Mouse (Mus musculus) mammary gland, adult 2 months (tissue): ENCODE measurements around the gene Wdr46. TPM values are rescaled to one million over a fixed set of nuclear protein-coding genes. Genes with fewer than 3 reads are reported as not detected.

Experiments
- polyA plus RNA-seq: library from polyadenylated mRNA; depleted of rRNA; stranded (reverse); fragments of >200 nt; gene quantifications from 2 replicates; pipeline ENCODE4 v1.2.3, GENCODE M21; 2012; ENCODE audit warnings: low replicate concordance; rRNA removed

The Wdr46 gene
- polyA plus RNA-seq, result 18.2 and 23.7 TPM in 2 replicates

GRCm38 (mm10) chr17:33940206-33940805 is at the start of gene Wdr46, which contains the start of gene Pfdn6:
TSS of gene Wdr46 (plus strand) at chr17:33940660.
TSS of gene Pfdn6 (minus strand) at chr17:33940343.

GRCm38 (mm10) chr17:33904835-33905234 is 35.6 kb upstream of the Wdr46 start, which contains the start of gene Platr17:
TSS of gene Platr17 (plus strand) at chr17:33905135.

GRCm38 (mm10) chr17:33909077-33909868 is 31.2 kb upstream of the Wdr46 start, which contains the start of gene Daxx:
TSS of gene Daxx (plus strand) at chr17:33909414.

GRCm38 (mm10) chr17:33915671-33916250 is 24.7 kb upstream of the Wdr46 start, which contains the start of the genes Tapbp and Zbtb22:
TSS of gene Tapbp (plus strand) at chr17:33915899.
TSS of gene Zbtb22 (plus strand) at chr17:33915904.

GRCm38 (mm10) chr17:33929371-33930279 is 10.8 kb upstream of the Wdr46 start, which contains the start of gene Rgl2:
TSS of gene Rgl2 (plus strand) at chr17:33929543.

GRCm38 (mm10) chr17:33951021-33951946 is 10.8 kb downstream of the Wdr46 start, which contains the start of gene B3galt4:
TSS of gene B3galt4 (minus strand) at chr17:33951488.

GRCm38 (mm10) chr17:33955555-33956214 is 15.2 kb downstream of the Wdr46 start, which contains the start of the genes Vps52 and Rps18:
TSS of gene Vps52 (plus strand) at chr17:33955812.
TSS of gene Rps18 (minus strand) at chr17:33956001.

Other genes starting within 250 kb of the Wdr46 start
- gene March2, start 222.0 kb upstream of the Wdr46 start, polyA plus RNA-seq, result 123 and 128 TPM in 2 replicates
- gene Rab11b, start 180.1 kb upstream of the Wdr46 start, polyA plus RNA-seq, result 393 and 399 TPM in 2 replicates
- 140 and 183 TPM in 2 replicates for gene Angptl4, start 158.8 kb upstream of the Wdr46 start, polyA plus RNA-seq
- 123 and 162 TPM in 2 replicates for gene Kank3, start 130.1 kb upstream of the Wdr46 start, polyA plus RNA-seq
- 609 and 610 TPM in 2 replicates for gene Rps28, start 116.1 kb upstream of the Wdr46 start, polyA plus RNA-seq
- 532 and 579 TPM in 2 replicates for gene Ndufa7, start 116.1 kb upstream of the Wdr46 start, polyA plus RNA-seq
- gene Cd320, start 97.6 kb upstream of the Wdr46 start, polyA plus RNA-seq, result 97.5 and 125 TPM in 2 replicates
- gene Gm7029, start 66.8 kb upstream of the Wdr46 start, polyA plus RNA-seq, result not detected in 2 replicates
- 2.1 and 4.2 TPM in 2 replicates for gene Kifc1, start 50.0 kb upstream of the Wdr46 start, polyA plus RNA-seq
- 0.93 and 1.6 TPM in 2 replicates for gene Platr17, start 35.5 kb upstream of the Wdr46 start, polyA plus RNA-seq
- 64.8 and 67.0 TPM in 2 replicates for gene Daxx, start 31.2 kb upstream of the Wdr46 start, polyA plus RNA-seq
- gene Tapbp, start 24.8 kb upstream of the Wdr46 start, polyA plus RNA-seq, result 238 and 378 TPM in 2 replicates
- 72.4 and 116 TPM in 2 replicates for gene Zbtb22, start 24.8 kb upstream of the Wdr46 start, polyA plus RNA-seq
- gene Rgl2, start 11.1 kb upstream of the Wdr46 start, polyA plus RNA-seq, result 255 and 438 TPM in 2 replicates
- 12.4 and 16.1 TPM in 2 replicates for gene Pfdn6, start 317 bp upstream of the Wdr46 start, polyA plus RNA-seq
- gene B3galt4, start 10.8 kb downstream of the Wdr46 start, polyA plus RNA-seq, result 9.8 and 25.7 TPM in 2 replicates
- 68.7 and 74.9 TPM in 2 replicates for gene Vps52, start 15.2 kb downstream of the Wdr46 start, polyA plus RNA-seq
- gene Rps18, start 15.3 kb downstream of the Wdr46 start, polyA plus RNA-seq, result 283 and 376 TPM in 2 replicates
- 6,978 and 9,315 TPM in 2 replicates for gene H2-K1, start 59.7 kb downstream of the Wdr46 start, polyA plus RNA-seq
- gene Ring1, start 84.0 kb downstream of the Wdr46 start, polyA plus RNA-seq, result 29.1 and 42.5 TPM in 2 replicates
- 89.2 and 219 TPM in 2 replicates for gene H2-Ke6, start 87.4 kb downstream of the Wdr46 start, polyA plus RNA-seq
- 148 and 187 TPM in 2 replicates for gene Slc39a7, start 91.0 kb downstream of the Wdr46 start, polyA plus RNA-seq
- gene Rxrb, start 91.2 kb downstream of the Wdr46 start, polyA plus RNA-seq, result 62.9 and 110 TPM in 2 replicates
- gene Col11a2, start 98.8 kb downstream of the Wdr46 start, polyA plus RNA-seq, result 1.8 and 4.3 TPM in 2 replicates
- 59.6 and 112 TPM in 2 replicates for gene H2-Oa, start 151.7 kb downstream of the Wdr46 start, polyA plus RNA-seq
- 180 and 191 TPM in 2 replicates for gene H2-DMa, start 178.9 kb downstream of the Wdr46 start, polyA plus RNA-seq
- gene Brd2, start 182.0 kb downstream of the Wdr46 start, polyA plus RNA-seq, result 112 and 199 TPM in 2 replicates
- 125 and 219 TPM in 2 replicates for gene H2-DMb2, start 202.6 kb downstream of the Wdr46 start, polyA plus RNA-seq
- 243 and 276 TPM in 2 replicates for gene H2-DMb1, start 212.4 kb downstream of the Wdr46 start, polyA plus RNA-seq
- 81.6 and 135 TPM in 2 replicates for gene Tap1, start 246.9 kb downstream of the Wdr46 start, polyA plus RNA-seq
- 108 and 188 TPM in 2 replicates for gene Psmb9, start 247.1 kb downstream of the Wdr46 start, polyA plus RNA-seq